Mouse (Mus musculus) brain, embryonic 14.5 days (tissue): ENCODE data around the gene Smarca2.

Source experiments
- CTCF ChIP-seq: fragments of 200-500 bp; IDR thresholded peaks from 2 replicates; pipeline ENCODE4 v1.5.1; 2012; ENCODE audit warnings: inconsistent platforms, mild to moderate bottlenecking, moderate library complexity, borderline replicate concordance; ENCODE audit not compliant: insufficient read depth, insufficient read length; ENCODE audit errors: extremely low read depth
- POLR2A ChIP-seq: fragments of 200-500 bp; IDR thresholded peaks from 2 replicates; pipeline ENCODE4 v1.6.1; 2012; ENCODE audit warnings: mild to moderate bottlenecking, inconsistent platforms, borderline replicate concordance; ENCODE audit not compliant: poor library complexity, insufficient read depth, insufficient read length, severe bottlenecking; ENCODE audit errors: extremely low read depth

DNA sequence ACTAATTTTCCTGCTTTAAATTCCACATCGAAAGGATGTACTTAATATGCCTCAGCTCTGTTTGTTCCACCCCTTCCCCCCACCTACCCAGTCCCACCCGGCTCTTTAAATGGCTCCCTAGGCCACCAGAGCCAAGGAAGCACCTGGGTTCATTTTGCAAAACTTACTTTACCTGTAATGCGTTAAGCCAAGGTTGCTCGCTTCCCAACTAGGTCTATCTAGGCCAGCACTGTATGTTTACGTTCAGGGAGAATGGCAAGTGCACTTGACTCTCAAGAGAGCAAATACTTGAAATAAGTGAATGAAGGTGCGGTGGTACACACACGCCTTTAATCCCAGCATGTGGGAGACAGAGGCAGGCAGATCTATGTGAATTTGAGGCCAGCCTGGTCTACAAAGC is 140.7 kb downstream of the Smarca2 start:
- TF ChIP-seq CTCF (no peak), POLR2A (no peak)
